Mouse (Mus musculus): ENCODE measurements at regions not wholly inside any gene's neighbourhood (a gene's known extent, or its start where the extent isn't known, plus 50 kb on each side); places are given as distances from the start of the nearest gene placed in this dataset.

DNA sequence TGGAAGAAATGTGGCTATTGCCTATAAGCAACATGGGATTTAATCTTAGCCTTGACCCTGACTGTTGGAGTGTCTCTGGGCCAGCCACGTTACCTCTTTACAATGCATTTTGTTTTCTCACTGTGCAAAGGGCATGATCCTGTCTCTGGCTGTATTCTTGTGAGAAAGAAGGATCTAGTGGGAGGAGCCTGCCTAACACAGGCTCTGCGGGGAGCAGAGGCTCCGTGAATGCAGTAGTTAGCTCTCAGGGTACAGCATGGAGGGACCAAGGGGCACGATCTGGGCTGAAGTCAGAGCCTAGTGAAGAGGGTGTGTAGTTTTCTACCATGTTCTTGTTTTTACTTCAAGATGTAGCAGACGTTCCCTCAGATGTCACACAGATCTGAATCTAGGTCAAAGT, 395.8 kb upstream of the Fam92a start:
- TF ChIP-seq MAFK (IDR thresholded peaks at IDR 0.05; ENCODE audit: insufficient read depth, low read depth, low read length) (no peak), ZC3H11A (IDR thresholded peaks at IDR 0.05; ENCODE audit: borderline replicate concordance, low read depth, low read length) (no peak)

Data from ES-E14 (cell line).